Mouse (Mus musculus) cerebellum, adult 2 months (tissue): ENCODE measurements around the gene Cav1. TPM values are rescaled to one million over a fixed set of nuclear protein-coding genes. Genes with fewer than 3 reads are reported as not detected.

ENCODE experiments used
- DNase-seq, 2 experiments: peaks; one replicate each; pipeline ENCODE4 v3.0.0; 2021
- H3K27ac ChIP-seq: fragments of 200-500 bp; 2 replicates; pipeline ENCODE4 v1.5.1; 2012; ENCODE audit warnings: low read length, control low read depth, inconsistent platforms; ENCODE audit not compliant: insufficient read depth
- H3K27me3 ChIP-seq: fragments of 200-500 bp; 2 replicates; pipeline ENCODE4 v1.6.1; 2012; ENCODE audit warnings: inconsistent platforms, mild to moderate bottlenecking, low read length, moderate library complexity; ENCODE audit not compliant: control insufficient read depth, insufficient read depth
- H3K4me1 ChIP-seq: fragments of 200-500 bp; 2 replicates; pipeline ENCODE4 v1.6.1; 2011; ENCODE audit warnings: low read length; ENCODE audit not compliant: control insufficient read depth, insufficient read depth
- H3K4me3 ChIP-seq: fragments of 200-500 bp; replicated peaks from 2 replicates; pipeline ENCODE3; 2011; ENCODE audit warnings: mild to moderate bottlenecking, low read depth, low read length, control low read depth; ENCODE audit not compliant: insufficient read depth
- CTCF ChIP-seq: fragments of 200-500 bp; IDR thresholded peaks from 2 replicates; pipeline ENCODE4 v1.5.1; 2011; ENCODE audit warnings: low read depth, mild to moderate bottlenecking, control low read depth, low read length, moderate library complexity, borderline replicate concordance; ENCODE audit not compliant: insufficient read depth
- POLR2A ChIP-seq: fragments of 200-500 bp; IDR thresholded peaks from 2 replicates; pipeline ENCODE4 v1.6.1; 2011; ENCODE audit warnings: low read length, control low read depth, borderline replicate concordance; ENCODE audit not compliant: insufficient read depth
- WGBS: fragments of 180-500 bp; shearing (Covaris S2); methylation state at CpG from one replicate; pipeline ENCODE4 v1.1.7; 2018; 5-methylcytosine and 5-hydroxymethylcytosine counted together
- polyA plus RNA-seq: library from polyadenylated mRNA; depleted of rRNA; stranded (reverse); fragments of >200 nt; gene quantifications from 2 replicates; pipeline ENCODE4 v1.2.3, GENCODE M21; 2012

Cav1 gene
- polyA plus RNA-seq, 1 experiment = 19.0 TPM

DNA sequence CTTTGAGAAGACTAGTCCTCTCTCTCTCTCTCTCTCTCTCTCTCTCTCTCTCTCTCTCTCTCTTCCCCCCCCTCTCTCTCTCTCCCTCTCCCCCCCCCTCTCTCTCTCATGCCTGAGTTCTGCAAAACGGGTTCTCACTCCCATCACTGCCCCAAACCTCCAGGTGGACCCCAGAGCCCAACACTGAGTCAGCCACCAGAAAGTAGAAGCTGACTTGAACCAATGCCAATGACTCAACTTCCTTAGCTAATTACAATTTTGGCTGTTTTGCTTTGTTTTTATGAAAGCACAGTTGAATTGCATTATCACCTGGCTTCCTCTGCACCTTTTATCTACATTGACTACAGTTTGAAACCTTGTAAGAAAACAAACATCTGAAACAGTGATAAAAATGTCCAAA is 11.8 kb downstream of the Cav1 start:
- Histone ChIP-seq H3K4me3 (no peak overlapping the region), H3K27me3 (no peaks in the 10 kb centered on the region; the same call in 1 of the 2 replicates), H3K4me1 (no peaks in the 10 kb centered on the region), H3K27ac (no peak overlapping the region)
- TF ChIP-seq CTCF = no peak
- TF ChIP-seq POLR2A = no peak
- no peak for DNase-seq
- WGBS = 36% methylated on average over 1 of the region's 1 CpGs

DNA sequence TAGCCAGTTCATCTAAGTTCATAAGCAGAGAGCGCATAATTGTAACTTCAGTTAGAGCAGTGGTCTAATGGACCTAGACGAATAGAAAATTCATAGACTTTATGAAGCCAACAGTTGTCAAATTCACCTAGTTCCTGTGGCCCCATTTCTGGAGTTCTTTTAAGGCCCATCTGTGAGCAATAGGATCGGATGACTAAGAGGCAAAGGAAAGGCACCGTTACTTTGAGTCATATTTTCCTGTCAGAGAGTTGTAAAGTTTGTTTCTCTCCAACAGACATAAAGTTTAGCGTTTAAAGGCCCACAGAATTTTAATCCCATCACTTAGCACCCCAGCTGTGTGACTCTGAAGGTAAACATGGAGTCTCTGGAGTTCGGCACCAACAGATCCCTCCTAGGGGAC is 15.8 kb downstream of the Cav1 start:
- DNase-seq = no peak
- Histone ChIP-seq H3K4me3 (no peak overlapping the region), H3K27me3 (no peaks in the 10 kb centered on the region; the same call in 1 of the 2 replicates), H3K4me1 (no peaks in the 10 kb centered on the region), H3K27ac (no peak overlapping the region)
- 88% methylated on average over 6 of the region's 6 CpGs for WGBS
- TF ChIP-seq CTCF = no peak
- TF ChIP-seq POLR2A = no peak

DNA sequence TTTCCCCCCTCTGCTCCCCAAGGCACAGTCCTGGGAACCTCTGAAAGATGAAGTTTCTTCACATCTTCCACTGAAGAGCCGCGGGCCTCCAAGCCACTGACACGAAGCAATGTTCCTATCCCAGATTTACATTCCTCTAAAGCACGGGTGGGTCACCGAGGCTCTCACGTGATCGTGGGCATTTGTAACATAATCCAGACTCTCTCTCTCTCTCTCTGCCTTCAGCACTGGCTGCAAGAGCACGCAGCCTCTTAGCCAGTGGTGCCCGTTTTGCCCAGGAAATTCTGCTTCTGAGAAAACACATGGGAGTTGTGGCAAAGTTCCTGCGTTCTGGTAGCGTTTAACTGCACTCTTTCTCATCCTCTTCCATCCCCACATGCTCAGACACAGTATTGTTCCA is 21.1 kb downstream of the Cav1 start:
- WGBS = 49% methylated on average over 11 of the region's 11 CpGs
- no peak for TF ChIP-seq POLR2A
- no peak for TF ChIP-seq CTCF
- H3K27me3 ChIP-seq = no peaks in the 10 kb centered on the region; the same call in 1 of the 2 replicates
- no peak overlapping the region for H3K27ac ChIP-seq
- H3K4me3 ChIP-seq = no peak overlapping the region
- no peaks in the 10 kb centered on the region for H3K4me1 ChIP-seq
- DNase-seq = no peak

DNA sequence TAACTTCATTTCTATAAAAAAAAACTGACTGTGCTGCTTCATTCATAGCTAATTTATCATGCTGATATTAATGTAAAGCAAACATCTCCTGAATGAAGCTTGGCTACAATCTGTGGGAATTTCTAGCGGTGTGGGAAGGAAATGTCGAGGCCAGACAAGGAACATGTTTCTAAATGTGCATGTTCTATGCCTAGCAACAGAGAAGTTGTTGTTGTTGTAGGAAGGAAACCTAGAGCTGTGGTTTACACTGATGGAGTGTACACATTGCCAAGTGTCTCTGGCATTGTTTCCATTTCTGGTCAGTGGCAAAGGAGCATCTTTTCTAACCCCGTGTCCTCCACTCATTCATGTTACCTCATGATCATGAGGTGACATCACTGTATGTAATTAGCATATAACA is 23.7 kb downstream of the Cav1 start:
- no peak overlapping the region for H3K27ac ChIP-seq
- DNase-seq = no peak
- H3K4me1 ChIP-seq = no peaks in the 10 kb centered on the region
- TF ChIP-seq CTCF (no peak), POLR2A (no peak)
- no peaks in the 10 kb centered on the region; the same call in 1 of the 2 replicates for H3K27me3 ChIP-seq
- 56% methylated on average over 3 of the region's 3 CpGs for WGBS
- H3K4me3 ChIP-seq = no peak overlapping the region

DNA sequence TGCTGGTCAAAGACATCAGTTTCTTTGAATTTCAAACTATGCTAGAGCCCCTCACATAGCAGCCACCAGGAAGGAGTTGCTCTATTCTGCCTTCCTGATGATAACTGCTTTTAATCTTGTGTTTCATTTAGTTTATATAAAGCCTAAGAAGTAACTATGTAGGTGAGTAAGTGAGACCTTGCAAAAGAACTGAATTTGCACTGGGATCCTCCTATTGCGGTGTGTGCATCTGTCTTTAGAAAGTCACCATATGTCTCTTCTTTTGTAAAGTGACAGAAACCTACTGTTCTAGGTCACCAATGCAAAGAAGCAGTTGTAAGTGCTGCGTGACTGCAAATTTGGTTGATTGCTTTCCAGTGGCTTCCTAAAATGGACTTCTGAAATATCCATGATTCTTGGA is 31.6 kb downstream of the Cav1 start:
- WGBS = 88% methylated on average over 2 of the region's 2 CpGs
- no peak overlapping the region for H3K4me3 ChIP-seq
- no peak for TF ChIP-seq CTCF
- no peak for TF ChIP-seq POLR2A
- H3K4me1 ChIP-seq = no peaks in the 10 kb centered on the region
- H3K27ac ChIP-seq = no peak overlapping the region
- no peak for DNase-seq
- no peaks in the 10 kb centered on the region for H3K27me3 ChIP-seq

DNA sequence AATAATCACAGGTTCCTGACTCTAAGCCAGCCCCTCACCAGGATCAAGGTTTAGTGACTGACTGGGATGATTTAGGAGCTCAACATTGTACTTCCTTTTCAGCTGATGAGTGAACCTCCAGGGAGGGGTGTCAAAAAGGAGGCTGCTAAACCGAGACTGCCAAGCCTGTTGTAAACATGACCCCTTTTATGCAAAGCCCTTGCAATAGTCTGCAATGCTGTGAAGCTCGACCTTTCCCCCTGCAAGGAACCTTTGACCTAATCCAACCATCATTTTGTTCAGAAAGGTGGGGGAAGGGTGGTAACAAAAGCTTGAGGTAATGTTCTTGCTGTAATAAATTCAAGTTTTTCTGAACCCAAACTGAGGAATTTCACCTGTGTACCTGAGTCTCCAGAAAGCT is 34.3 kb downstream of the Cav1 start:
- no peak for TF ChIP-seq POLR2A
- TF ChIP-seq CTCF = no peak
- DNase-seq = no peak
- H3K27ac ChIP-seq = no peak overlapping the region
- 13% methylated on average over 2 of the region's 2 CpGs for WGBS
- H3K27me3 ChIP-seq = no peaks in the 10 kb centered on the region
- H3K4me3 ChIP-seq = no peak overlapping the region
- H3K4me1 ChIP-seq = no peaks in the 10 kb centered on the region

DNA sequence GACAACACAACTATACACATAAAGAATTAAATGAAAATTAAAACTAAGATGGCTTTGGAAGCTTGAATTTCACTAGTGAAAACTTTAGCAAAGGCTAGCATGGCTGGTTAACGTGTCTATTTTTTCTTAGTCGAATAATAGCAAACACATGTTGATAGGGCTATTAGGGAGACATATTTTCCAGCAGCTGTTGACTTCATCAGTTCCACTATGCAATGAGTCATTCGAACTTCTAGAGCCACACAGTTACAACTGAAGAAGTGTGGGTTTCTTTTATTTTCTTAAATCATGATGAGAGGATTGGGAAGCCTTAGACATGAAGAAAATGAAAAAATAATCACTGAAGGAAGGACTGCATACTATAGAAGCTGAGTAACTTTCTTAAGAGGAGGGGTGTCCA is 41.9 kb downstream of the Cav1 start:
- no peak for DNase-seq
- WGBS = 78% methylated on average over 3 of the region's 3 CpGs
- Histone ChIP-seq H3K4me3 (no peak overlapping the region), H3K27ac (no peak overlapping the region), H3K4me1 (no peaks in the 10 kb centered on the region), H3K27me3 (no peaks in the 10 kb centered on the region)
- TF ChIP-seq CTCF = no peak
- no peak for TF ChIP-seq POLR2A

DNA sequence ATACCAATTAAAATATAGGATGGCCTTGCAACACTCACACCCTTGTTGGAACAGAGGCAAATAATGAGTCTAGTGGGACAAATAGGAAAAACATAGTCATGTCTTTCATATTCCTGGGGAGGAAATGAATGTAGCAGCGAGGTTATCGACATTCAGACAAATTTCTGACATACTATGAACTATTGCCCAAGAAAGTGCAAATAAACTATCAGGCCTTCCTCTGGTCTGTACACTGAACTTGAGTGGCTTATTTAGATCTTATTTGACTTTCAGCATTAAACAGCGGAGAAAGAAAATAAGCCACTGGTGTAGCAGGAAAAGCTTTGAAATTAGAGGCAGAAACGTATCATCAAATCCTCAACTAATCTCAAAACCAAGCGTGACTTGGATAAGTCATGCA is 44.7 kb downstream of the Cav1 start:
- 95% methylated on average over 5 of the region's 5 CpGs for WGBS
- no peak overlapping the region for H3K4me3 ChIP-seq
- TF ChIP-seq CTCF = no peak
- TF ChIP-seq POLR2A = no peak

More for the DNA sequence above, 44.7 kb downstream of the Cav1 start:
- no peak for DNase-seq
- Histone ChIP-seq H3K4me1 (no peaks in the 10 kb centered on the region), H3K27me3 (no peaks in the 10 kb centered on the region), H3K27ac (no peak overlapping the region)
